Mouse (Mus musculus) liver, postnatal 0 days (tissue): ENCODE results near the gene Dhrs3. TPM values are rescaled to one million over a fixed set of nuclear protein-coding genes. Genes with fewer than 3 reads are reported as not detected.

Experiments used
- ATAC-seq: fragments of 200-750 bp; cut with Nextera tagmentation; 2 replicates; pipeline ENCODE4 v1.8.0; 2017; ENCODE audit warnings: mild to moderate bottlenecking, moderate library complexity
- DNase-seq: peaks from one replicate; pipeline ENCODE4 v3.0.0-alpha.2; 2016
- H3K27ac ChIP-seq: fragments of 300-500 bp; sonication (generic); 2 replicates; pipeline ENCODE4 v1.5.1; 2014; ENCODE audit warnings: antibody characterized with exemption, moderate library complexity, mild to moderate bottlenecking, low read depth
- H3K27me3 ChIP-seq: fragments of 300-500 bp; sonication (generic); 2 replicates; pipeline ENCODE4 v1.6.1; 2014; ENCODE audit warnings: low read length, control low read depth, mixed read lengths; ENCODE audit not compliant: insufficient read depth
- H3K36me3 ChIP-seq: fragments of 300-500 bp; sonication (generic); replicated peaks from 2 replicates; pipeline ENCODE4 v1.6.1; 2014; ENCODE audit warnings: mild to moderate bottlenecking, control low read depth, low read length, moderate library complexity, mixed read lengths; ENCODE audit not compliant: insufficient read depth
- H3K4me1 ChIP-seq: fragments of 300-500 bp; sonication (generic); 2 replicates; pipeline ENCODE4 v1.6.1; 2014; ENCODE audit warnings: antibody characterized with exemption, mild to moderate bottlenecking, control low read depth; ENCODE audit not compliant: insufficient read depth
- H3K4me2 ChIP-seq: fragments of 300-500 bp; sonication (generic); 2 replicates; pipeline ENCODE4 v1.6.1; 2014; ENCODE audit warnings: low read depth, mild to moderate bottlenecking, low read length, moderate library complexity, mixed read lengths
- H3K4me3 ChIP-seq: fragments of 300-500 bp; sonication (generic); 2 replicates; pipeline ENCODE4 v1.5.1; 2014; ENCODE audit warnings: low read depth, low read length
- H3K9ac ChIP-seq: fragments of 300-500 bp; sonication (generic); replicated peaks from 2 replicates; pipeline ENCODE4 v1.6.1; 2014; ENCODE audit warnings: mild to moderate bottlenecking, moderate library complexity
- H3K9me3 ChIP-seq: fragments of 300-500 bp; sonication (generic); 2 replicates; pipeline ENCODE4 v1.6.1; 2016; ENCODE audit warnings: mild to moderate bottlenecking, control low read depth, low read length, mixed read lengths
- CTCF ChIP-seq: sonication (generic); IDR thresholded peaks from 2 replicates; pipeline ENCODE4 v1.5.1; 2016; ENCODE audit warnings: antibody characterized with exemption, low read depth
- EP300 ChIP-seq: IDR thresholded peaks from 2 replicates; pipeline ENCODE4 v1.6.1; 2016; ENCODE audit warnings: antibody characterized with exemption, low read depth, mild to moderate bottlenecking
- WGBS: fragments of 180-500 bp; shearing (Covaris S2); extraction: QIAGEN DNeasy Blood & Tissue Kit; methylation state at CpG from one replicate; pipeline ENCODE4 v1.1.7; 2014; ENCODE audit not compliant: insufficient replicate concordance; 5-methylcytosine and 5-hydroxymethylcytosine counted together
- polyA plus RNA-seq: library from polyadenylated mRNA; unstranded; fragments of >200 nt; fragmentation: Nextera tagmentation; extraction: Ambion mirVana; gene quantifications from 2 replicates; pipeline ENCODE4 v1.2.1, GENCODE M21; 2015

The Dhrs3 gene
- polyA plus RNA-seq, 1 experiment from 2014 or later: 49.8 TPM

DNA sequence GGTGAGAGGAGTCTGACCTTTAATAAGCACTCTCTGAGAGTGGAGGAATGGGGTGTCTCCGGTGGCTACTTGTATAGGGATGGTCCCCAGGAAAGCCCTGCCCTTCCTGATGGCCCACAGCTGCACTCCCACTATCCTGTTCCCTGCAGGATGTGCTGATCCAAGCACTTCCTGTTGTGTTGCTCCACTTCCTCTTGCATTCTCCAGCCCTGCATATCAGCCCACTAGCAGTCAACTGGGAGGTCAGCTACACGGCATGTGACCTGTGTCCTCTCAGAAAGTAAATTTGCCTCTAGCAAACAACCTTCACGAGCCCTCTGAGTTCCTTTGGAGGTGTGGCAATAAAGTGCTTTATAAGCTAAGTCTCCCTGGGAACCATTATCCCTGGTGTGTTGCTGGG, 11.3 kb downstream of the Dhrs3 start:
- Histone ChIP-seq H3K4me2 (no peak overlapping the region), H3K27me3 (no peaks in the 10 kb centered on the region), H3K4me1 (peaks cover 91% of the 10 kb centered on the region), H3K4me3 (no peak overlapping the region), H3K9me3 (no peaks in the 10 kb centered on the region), H3K36me3 (peaks cover 6% of the 10 kb centered on the region; the same call in 1 of the 2 replicates), H3K9ac (no peak overlapping the region), H3K27ac (peak overlapping the region; percentile 78)
- peak; percentile 75 for ATAC-seq
- TF ChIP-seq EP300 (peak; percentile 76), CTCF (no peak)
- DNase-seq: peak; percentile 57
- WGBS: 25% methylated on average over 3 of the region's 3 CpGs

- no peaks in the 10 kb centered on the region for H3K9me3 ChIP-seq
- H3K36me3 ChIP-seq: peaks cover under 1% of the 10 kb centered on the region; the same call in 1 of the 2 replicates
- ATAC-seq (no peak), DNase-seq (no peak)
- H3K27ac ChIP-seq: peak overlapping the region; percentile 56
- no peak overlapping the region for H3K4me3 ChIP-seq
- no peaks in the 10 kb centered on the region for H3K27me3 ChIP-seq
- no peak overlapping the region for H3K9ac ChIP-seq
- H3K4me1 ChIP-seq: peaks cover 89% of the 10 kb centered on the region
- H3K4me2 ChIP-seq: no peak overlapping the region
- TF ChIP-seq CTCF (no peak), EP300 (no peak)
- 60% methylated on average over 5 of the region's 5 CpGs for WGBS
Observed at GRCm38 (mm10) chr4:144905128-144905527, 12.5 kb downstream of the Dhrs3 start.

- Histone ChIP-seq H3K4me1 (peaks cover 78% of the 10 kb centered on the region), H3K36me3 (peaks cover 4% of the 10 kb centered on the region; the same call in 1 of the 2 replicates), H3K27me3 (no peaks in the 10 kb centered on the region), H3K4me2 (peak overlapping the region; percentile 10; the same call in 1 of the 2 replicates), H3K27ac (peak overlapping the region; percentile 56), H3K4me3 (no peak overlapping the region), H3K9ac (no peak overlapping the region), H3K9me3 (no peaks in the 10 kb centered on the region)
- WGBS: 36% methylated on average over 8 of the region's 8 CpGs
- DNase-seq (peak; percentile 70), ATAC-seq (peak; percentile 67)
- TF ChIP-seq EP300 (no peak), CTCF (peak; percentile 26)
Observed at GRCm38 (mm10) chr4:144906001-144906889, 13.6 kb downstream of the Dhrs3 start.

- Histone ChIP-seq H3K9ac (0 out of 2 replicates have a peak overlapping the region, but pooled peaks have one; percentile 16), H3K4me2 (0 out of 2 replicates have a peak overlapping the region, but pooled peaks have one; percentile 10), H3K27me3 (no peaks in the 10 kb centered on the region), H3K27ac (peak overlapping the region; percentile 56; the same call in 1 of the 2 replicates), H3K4me1 (peaks cover 69% of the 10 kb centered on the region), H3K4me3 (no peak overlapping the region), H3K36me3 (peaks cover 4% of the 10 kb centered on the region; the same call in 1 of the 2 replicates), H3K9me3 (no peaks in the 10 kb centered on the region)
- TF ChIP-seq EP300 (no peak), CTCF (no peak)
- DNase-seq (no peak), ATAC-seq (no peak)
- WGBS: 43% methylated on average over 4 of the region's 4 CpGs
Observed at GRCm38 (mm10) chr4:144906978-144907703, 14.5 kb downstream of the Dhrs3 start.

GRCm38 (mm10) chr4:144908825-144909224, 16.2 kb downstream of the Dhrs3 start:
- DNase-seq: no peak
- Histone ChIP-seq H3K4me1 (peaks cover 59% of the 10 kb centered on the region), H3K27ac (peak overlapping the region; percentile 51; the same call in 1 of the 2 replicates), H3K27me3 (no peaks in the 10 kb centered on the region), H3K4me2 (no peak overlapping the region), H3K4me3 (no peak overlapping the region), H3K9me3 (no peaks in the 10 kb centered on the region), H3K36me3 (peaks cover 4% of the 10 kb centered on the region; the same call in 1 of the 2 replicates), H3K9ac (no peak overlapping the region)
- ATAC-seq: no peak
- TF ChIP-seq EP300 (no peak), CTCF (no peak)

DNA sequence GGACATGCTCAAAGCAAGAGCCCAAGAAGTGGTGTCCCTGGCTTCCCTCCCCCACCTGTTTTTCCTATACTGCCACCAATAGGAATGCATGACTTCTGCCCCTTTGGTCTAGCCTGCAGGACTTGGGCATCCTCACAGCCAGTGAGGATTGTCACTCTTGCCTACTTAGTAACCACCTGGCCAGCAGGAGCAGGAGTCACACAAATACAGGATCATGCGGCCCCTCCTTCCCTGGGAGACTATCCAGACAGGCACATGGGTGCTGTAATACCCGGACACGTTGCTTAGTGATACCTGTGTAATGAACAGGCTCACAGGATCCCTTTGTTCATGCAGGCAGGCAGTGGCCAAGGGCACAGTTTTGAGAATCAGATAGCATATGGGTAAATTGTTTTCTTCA, 17.7 kb downstream of the Dhrs3 start:
- no peak for ATAC-seq
- WGBS: 74% methylated on average over 3 of the region's 3 CpGs

More for the DNA sequence above, 17.7 kb downstream of the Dhrs3 start:
- Histone ChIP-seq H3K36me3 (peaks cover 5% of the 10 kb centered on the region; the same call in 1 of the 2 replicates), H3K4me1 (peaks cover 47% of the 10 kb centered on the region), H3K9ac (no peak overlapping the region), H3K9me3 (no peaks in the 10 kb centered on the region), H3K4me2 (no peak overlapping the region), H3K4me3 (no peak overlapping the region), H3K27ac (no peak overlapping the region), H3K27me3 (no peaks in the 10 kb centered on the region)
- TF ChIP-seq CTCF (no peak), EP300 (no peak)
- DNase-seq: no peak
